Mouse (Mus musculus) ovary, adult 18-20 months (tissue): ENCODE data around the gene 2310011J03Rik.
"Not testable (repeated sequence)": the region's sequence is repeated elsewhere in the genome, so short reads cannot be mapped to it uniquely, and the experiment has no call there.

Source experiments
- DNase-seq: peaks from one replicate; pipeline ENCODE4 v3.0.0; 2022; ENCODE audit warnings: low spot score, mixed read lengths

2310011J03Rik gene

DNA sequence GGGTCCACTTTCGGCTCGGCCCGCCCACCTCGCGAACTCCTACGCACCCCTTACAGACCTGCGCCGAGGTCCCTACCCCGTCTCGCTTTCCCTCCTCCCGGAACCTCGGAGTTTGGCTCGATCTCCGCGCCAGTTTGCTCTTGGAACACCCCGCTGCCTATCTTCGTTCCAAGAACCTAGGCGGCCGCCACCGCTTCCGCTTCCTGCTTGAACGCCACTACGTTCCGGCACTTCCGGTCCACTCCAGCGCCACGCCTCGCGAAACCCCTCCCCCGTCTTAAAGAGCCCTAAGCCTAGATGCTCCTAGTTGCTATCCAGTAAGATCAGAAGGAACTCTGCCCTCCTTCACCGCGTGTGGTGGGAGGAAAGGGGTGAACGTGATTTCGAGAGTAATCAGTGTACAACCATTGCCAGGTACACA is at the start of gene 2310011J03Rik:
Gene 2310011J03Rik, minus strand, starts transcription at position 198 of the 421 bp plus-strand sequence.
- peak; percentile 83 for DNase-seq

GRCm38 (mm10) chr10:80368392-80368791 is 48.1 kb upstream of the 2310011J03Rik start:
- DNase-seq = no peak

DNA sequence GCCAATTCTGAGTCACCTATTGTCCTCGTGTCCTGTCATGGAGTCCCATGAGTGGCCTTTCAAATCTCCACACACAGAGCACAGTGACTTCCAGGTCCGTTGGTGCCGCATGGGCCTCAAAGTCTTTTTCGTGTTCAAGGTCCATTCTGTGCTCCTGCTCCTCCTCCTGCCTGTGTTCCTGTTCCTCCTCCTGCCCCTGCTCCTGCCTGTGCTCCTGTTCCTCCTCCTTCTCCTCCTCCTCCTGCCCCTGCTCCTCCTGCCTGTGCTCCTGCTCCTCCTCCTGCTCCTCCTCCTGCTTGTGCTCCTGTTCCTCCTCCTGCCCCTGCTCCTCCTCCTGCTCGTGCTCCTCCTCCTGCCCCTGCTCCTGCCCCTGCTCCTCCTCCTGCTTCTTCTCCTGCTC is 47.6 kb upstream of the 2310011J03Rik start:
- no peak for DNase-seq

DNA sequence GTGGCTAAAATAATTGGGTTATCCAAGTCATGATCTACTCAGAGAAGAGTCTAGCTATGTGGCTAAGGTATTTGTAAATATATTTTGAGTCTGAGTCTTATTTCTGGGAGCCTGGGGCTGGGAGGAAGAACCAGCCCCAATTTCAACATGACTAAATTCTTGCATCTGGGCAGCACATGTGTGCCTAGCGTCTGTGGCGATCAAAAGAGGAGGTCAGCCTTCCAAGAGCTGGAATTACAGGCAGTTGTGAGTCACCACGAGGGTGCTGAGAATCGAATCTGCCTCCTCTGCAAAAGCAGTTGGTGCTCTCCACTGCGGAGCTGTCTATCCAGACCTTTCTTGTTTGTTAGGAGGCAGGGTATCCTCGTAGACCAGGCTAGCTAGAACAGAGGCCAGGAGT is 45.4 kb upstream of the 2310011J03Rik start:
- DNase-seq = no peak

DNA sequence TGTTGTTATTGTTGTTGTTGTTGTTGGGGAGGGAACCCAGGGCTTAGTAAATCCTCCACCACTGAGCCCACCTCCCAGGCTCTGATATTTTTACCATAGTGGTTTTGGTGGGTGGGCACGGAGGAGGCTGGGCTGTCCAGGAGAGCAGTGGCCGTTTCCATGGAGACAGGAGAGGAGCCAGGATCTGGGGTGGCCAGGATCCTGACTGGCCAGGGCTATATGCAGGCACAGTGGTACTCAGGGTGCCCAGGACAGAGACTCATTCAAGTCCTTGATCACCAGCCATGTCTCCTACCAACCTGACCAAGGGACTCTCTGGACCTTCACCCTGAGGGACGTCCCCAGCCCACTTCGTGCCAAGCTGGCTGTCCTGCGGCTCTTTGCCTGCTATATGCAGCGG is 43.4 kb upstream of the 2310011J03Rik start:
- DNase-seq = no peak

DNA sequence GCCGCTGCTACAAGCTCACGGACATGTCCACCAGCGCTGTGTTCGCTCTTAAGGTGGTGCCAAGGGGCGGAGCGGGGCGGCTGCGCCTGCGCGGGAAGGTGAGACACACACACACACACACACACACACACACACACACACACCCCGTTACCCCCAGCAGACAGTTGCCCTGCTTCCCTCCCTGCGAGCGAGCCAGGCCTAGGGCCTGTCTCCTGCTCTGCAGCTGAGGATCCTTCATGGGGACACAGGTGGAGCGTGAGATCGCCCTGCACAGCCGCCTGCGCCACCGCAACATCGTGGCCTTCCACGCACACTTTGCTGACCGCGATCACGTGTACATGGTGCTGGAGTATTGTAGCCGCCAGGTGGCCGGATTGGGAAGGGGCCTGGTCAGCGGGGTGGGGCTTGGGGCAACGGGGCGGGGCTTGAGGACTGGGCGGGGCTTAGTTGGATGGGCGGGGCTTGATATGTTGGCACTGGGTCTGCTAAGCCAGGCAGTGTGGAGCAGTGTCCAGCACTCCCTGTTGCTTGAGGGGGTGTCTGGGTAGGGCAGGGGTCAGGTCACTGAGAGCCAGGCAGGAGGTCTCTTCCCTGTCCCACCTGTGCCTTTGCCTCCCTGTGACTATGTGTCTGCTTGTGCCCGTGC is 37.8 kb upstream of the 2310011J03Rik start:
- DNase-seq = no peak

DNA sequence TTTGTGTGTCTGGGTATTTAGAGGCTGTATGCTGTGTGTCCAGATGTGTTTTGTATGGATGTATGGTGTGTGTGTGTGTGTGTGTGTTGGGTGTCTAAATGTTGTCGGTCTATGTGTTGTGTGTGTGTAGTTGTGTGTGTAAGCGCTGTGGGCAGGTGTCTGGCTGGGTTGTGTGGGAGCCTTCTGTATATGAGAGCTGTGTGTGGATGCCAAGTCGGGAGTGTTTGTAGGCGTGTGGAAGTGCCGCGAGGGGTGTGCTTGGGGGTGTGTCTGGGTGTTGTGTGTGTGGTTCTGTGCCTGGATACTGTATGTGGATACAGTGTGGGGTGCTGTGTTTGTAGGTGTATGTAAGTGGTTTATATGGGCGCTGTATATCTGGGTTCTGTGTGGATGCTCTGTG is 37.0 kb upstream of the 2310011J03Rik start:
- no peak for DNase-seq

DNA sequence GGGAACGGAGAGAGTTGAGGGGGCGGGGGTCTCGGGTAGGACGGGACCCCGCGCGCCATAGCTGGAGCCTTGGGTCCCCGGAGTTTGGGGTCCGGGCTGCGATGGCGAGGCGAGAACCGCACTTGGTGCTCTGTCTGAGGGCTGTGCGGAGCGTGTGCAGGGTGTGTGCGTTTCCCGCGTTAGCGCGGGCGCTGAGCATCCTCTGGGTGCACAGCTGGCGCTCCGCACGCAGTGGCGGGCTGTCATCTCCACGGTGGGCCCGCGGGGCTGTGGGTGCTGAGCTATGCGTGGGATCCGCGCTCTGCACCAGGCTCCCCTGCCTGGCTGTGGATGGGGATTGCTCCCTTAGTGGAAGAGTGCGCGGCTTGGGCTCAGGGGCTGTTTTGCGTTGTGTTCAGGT is 36.4 kb upstream of the 2310011J03Rik start:
- DNase-seq = no peak

DNA sequence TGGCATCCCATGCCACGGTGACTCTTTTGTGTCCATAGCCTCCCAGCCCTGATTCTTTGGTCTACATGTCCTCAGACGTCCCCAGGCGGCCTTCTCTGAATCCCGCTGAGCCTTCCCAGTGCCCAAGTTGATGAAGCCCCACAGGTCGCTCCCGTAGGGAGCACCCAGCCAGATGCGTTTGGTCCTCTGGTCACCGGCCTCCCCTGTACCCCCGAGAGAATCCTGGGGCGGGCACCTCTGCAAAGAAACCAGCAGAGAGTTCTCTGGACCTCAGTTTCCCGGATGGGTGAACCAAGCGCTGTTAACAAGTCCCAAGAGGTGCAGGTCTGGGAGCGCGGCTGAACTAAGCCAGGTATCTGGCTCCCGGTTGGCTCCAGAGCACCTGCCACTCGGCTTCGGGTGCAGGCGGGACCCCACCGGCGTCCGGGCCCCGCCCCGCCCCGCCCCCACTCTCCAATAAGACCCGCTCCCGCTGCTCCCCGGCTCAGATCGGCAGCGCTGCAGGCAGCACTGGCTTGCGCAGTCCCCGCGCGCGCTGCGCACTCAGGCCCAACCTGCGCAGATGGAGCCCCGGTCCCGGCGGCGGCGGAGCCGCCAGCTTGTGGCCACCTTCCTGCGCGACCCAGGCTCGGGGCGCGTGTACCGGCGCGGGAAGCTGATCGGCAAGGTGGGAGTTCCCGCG is 35.8 kb upstream of the 2310011J03Rik start, which contains the start of gene Plk5:
Gene Plk5, plus strand, starts transcription at position 459 of the 682 bp plus-strand sequence.
- DNase-seq = no peak

DNA sequence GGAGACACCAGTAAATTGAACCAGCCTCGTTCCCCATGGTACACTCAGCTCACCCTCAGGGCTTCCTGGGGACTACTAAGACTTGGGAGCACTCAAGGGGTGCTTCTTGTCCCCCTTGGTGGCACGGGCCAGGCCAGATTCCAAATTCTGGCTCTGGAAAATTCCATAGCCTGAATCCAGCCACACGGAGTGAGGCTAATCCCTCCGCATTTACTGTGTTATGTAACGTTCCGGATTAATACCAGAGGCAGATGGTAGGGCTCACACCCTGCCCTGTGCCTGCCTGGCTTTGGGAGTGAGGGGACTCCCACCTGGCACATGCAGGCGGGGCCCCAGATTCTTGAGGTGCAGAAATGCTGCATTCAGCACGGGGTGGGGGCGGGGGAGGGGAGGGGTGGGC is 35.1 kb upstream of the 2310011J03Rik start:
- DNase-seq = no peak

GRCm38 (mm10) chr10:80352727-80353126 is 32.4 kb upstream of the 2310011J03Rik start:
- no peak for DNase-seq

- no peak for DNase-seq
Observed at GRCm38 (mm10) chr10:80351896-80352295, 31.6 kb upstream of the 2310011J03Rik start.

- DNase-seq = peak; percentile 51
Observed at GRCm38 (mm10) chr10:80350292-80350691, 30.0 kb upstream of the 2310011J03Rik start.

DNA sequence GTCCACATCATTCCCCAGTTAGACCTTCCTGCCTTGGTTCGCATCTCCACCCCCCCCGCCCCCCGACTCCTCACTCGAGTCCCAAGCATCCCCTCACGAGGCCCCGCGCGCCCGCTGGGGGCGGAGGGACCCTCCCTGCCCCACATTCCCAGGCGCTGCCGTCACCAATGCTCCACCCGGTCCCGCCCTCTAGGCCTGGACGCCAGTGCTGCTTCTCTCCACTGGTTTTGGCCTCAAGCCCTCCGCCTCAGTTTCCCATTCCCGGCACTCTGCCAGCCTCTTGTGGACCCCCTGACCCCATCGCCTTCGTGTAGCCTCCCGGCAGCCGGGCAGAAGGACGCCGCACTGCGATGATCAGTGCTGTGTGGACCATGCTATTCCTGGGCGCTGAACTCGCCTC is 28.6 kb upstream of the 2310011J03Rik start:
- no peak for DNase-seq

- DNase-seq = no peak
Observed at GRCm38 (mm10) chr10:80348244-80348781, 28.0 kb upstream of the 2310011J03Rik start, which contains the start of gene Adamtsl5. TSS of gene Adamtsl5 (minus strand) at chr10:80348412.

DNA sequence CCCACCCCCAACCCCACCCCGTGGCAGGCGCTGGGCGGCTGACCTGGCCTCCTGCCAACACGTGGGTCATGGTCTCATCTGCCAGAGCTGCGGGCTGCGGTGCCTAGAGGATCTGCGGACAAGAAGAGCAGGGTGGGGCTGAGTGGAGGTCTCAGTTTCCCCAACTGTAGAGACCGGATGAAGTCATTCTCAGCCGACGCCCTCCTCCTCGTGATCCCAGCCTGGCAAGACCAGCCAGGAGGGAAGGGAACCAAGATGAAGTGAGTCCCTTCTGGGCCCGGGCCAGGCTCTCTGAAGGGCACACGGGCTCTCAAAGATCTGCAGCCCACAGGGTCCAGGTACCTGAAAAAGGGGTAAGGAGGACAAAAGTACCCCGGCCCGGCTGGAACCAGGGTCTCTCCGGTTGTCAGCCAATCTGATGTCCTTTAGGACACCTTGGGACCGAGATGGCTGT is 27.2 kb upstream of the 2310011J03Rik start:
- no peak for DNase-seq

DNA sequence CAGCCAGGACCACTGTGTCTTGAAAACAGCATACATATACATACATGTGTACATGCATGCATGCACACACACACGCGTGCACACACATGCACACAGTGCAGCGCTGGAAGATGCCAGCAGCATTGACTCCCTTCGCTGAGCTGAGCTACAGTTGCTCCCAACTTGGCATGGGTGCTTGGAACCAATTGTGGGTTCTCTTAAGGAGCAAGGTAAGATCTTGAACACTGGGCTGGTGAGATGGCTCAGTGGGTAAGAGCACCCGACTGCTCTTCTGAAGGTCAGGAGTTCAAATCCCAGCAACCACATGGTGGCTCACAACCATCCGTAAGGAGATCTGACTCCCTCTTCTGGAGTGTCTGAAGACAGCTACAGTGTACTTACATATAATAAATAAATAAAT is 25.6 kb upstream of the 2310011J03Rik start:
- not testable (repeated sequence) for DNase-seq

- no peak for DNase-seq
Observed at GRCm38 (mm10) chr10:80345122-80345521, 24.8 kb upstream of the 2310011J03Rik start.

DNA sequence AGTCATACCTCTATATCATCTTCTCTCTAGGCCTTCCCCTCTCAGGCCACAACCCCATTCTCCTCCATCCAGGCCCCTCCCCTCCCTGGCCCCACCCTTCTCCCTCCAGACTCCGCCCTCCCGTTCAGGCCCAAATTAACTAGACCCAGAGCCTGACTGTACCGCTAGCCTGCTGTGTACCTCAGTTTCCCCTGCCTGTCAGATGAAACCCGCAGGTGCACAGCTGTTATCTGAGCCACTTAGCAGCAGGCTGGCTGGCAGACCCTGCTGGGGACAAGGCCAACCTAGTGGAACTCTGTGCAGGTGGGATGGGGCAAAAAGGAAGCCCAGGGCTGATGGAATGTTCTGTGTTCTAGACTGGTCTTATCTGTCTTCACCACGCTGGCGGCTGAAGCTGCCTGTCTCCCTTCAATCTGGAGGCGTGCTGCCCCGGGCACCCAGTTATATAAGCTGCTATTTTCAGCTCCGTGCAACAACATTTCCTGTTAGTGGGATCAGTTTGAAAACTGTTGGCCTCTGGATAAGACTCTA is 23.9 kb upstream of the 2310011J03Rik start:
- DNase-seq = no peak

GRCm38 (mm10) chr10:80343425-80343895 is 23.1 kb upstream of the 2310011J03Rik start:
- DNase-seq = no peak

DNA sequence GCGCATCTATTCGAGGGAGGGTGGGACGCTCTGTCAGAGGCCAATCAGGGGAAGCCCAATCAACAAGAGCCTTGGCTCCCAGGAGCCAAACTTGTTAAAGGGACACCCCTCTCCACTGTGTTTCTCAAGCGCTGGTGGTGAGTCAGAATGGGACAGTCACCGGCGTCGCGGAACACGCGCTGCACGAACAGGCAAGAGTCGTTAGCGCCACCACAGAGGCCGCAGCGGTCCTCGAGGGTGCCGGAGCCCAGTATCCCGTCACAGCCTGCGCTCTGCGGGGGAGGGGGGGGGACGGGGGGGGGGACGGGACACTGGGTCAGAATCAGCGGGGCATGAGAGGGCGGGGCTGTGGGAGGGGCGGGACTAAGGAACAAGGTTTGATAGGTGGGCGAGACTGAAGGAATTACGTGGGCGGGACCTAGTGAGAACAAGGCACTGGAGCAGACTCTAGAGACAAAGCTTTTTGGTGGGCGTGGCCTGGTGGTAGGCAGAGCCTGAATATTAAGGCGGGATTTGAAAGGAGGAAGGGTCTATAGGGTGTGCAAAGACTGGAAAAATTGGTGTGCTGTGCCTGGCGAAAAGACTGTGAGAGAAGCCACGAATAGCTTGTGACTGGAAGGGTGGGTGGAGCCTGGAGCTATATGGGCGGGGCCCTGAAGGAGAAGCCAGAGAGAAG is 22.6 kb upstream of the 2310011J03Rik start:
- no peak for DNase-seq

- no peak for DNase-seq
Observed at GRCm38 (mm10) chr10:80342305-80342748, 22.0 kb upstream of the 2310011J03Rik start.
